Mouse (Mus musculus) testis, postnatal 14 days (tissue): ENCODE measurements around the gene Olfr1447.

Experiments used
- DNase-seq: peaks from one replicate; pipeline ENCODE4 v3.0.0; 2021; ENCODE audit warnings: low spot score

Gene Olfr1447

GRCm38 (mm10) chr19:12903643-12904042, at the start of gene Olfr1447:
Olfr1447 (minus strand) TSS chr19:12903743.
- DNase-seq: no peak

- DNase-seq: no peak
These were observed 46.4 kb upstream of the Olfr1447 start, which contains the start of gene Olfr1450 for GRCm38 (mm10) chr19:12949958-12950357. Olfr1450 (plus strand) TSS chr19:12950258.

GRCm38 (mm10) chr19:12930540-12930939, 27.0 kb upstream of the Olfr1447 start, which contains the start of gene Olfr1449:
Olfr1449 (plus strand) TSS chr19:12930840.
- DNase-seq: no peak

GRCm38 (mm10) chr19:12924319-12924718, 20.8 kb upstream of the Olfr1447 start, which contains the start of gene Olfr1448:
Olfr1448 (minus strand) TSS chr19:12924419.
- no peak for DNase-seq

- DNase-seq: no peak
These were observed 10.1 kb downstream of the Olfr1447 start, which contains the start of gene Olfr1446 for GRCm38 (mm10) chr19:12893424-12893823. Olfr1446 (minus strand) TSS chr19:12893524.

- DNase-seq: no peak
These were observed 20.0 kb downstream of the Olfr1447 start, which contains the start of gene Olfr1445 for GRCm38 (mm10) chr19:12883555-12883954. Olfr1445 (plus strand) TSS chr19:12883855.

- DNase-seq: no peak
These were observed 46.6 kb downstream of the Olfr1447 start, which contains the start of gene Olfr1444 for GRCm38 (mm10) chr19:12856983-12857382. Olfr1444 (plus strand) TSS chr19:12857283.
